Mouse (Mus musculus): ENCODE measurements around the gene Sri.

- TF ChIP-seq CTCF (IDR thresholded peaks at IDR 0.05; ENCODE audit: low read depth, low read length) (no peak), POLR2A (IDR thresholded peaks at IDR 0.05; ENCODE audit: borderline replicate concordance, low read depth, low read length) (no peak)
These were observed 10.5 kb downstream of the Sri start for GRCm38 (mm10) chr5:8056141-8057017.

All from bone marrow macrophage, adult 2 months (primary cell).